Mouse (Mus musculus): ENCODE results near the gene Rtn3. TPM values are rescaled to one million over a fixed set of nuclear protein-coding genes. Genes with fewer than 3 reads are reported as not detected.
A peak's percentile ranks its signal among the peaks of the same experiment; 100 is the strongest.

The Rtn3 gene
- polyA plus RNA-seq, 1 experiment from 2014 or later, result 102 TPM

DNA sequence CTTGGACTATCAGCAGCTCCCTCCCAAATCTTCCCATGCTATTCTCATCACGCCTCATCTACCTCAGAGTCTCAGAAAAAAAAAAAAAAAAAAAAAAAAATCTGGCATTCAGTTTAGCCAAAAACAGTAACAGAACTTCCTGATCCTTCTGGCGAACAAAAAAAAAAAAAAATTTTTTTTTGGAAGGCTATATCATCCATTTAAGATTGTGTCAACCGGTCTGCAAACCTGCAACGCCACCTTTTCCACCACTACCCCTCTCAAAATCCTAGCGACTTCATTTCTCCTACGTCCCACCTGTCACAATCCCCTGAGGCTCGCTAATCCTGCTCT lies 849 bp downstream of the Rtn3 start:
- Histone ChIP-seq H3K9ac (peak overlapping the region; percentile 95), H3K4me3 (peak overlapping the region; percentile 97), H3K4me2 (replicated peaks) (peak overlapping the region; percentile 80), H3K9me3 (no peaks in the 10 kb centered on the region), H3K36me3 (no peaks in the 10 kb centered on the region), H3K27me3 (no peaks in the 10 kb centered on the region), H3K4me1 (peaks cover 18% of the 10 kb centered on the region), H3K27ac (peak overlapping the region; percentile 96; the same call in 1 of the 2 replicates)
- WGBS, result under 1% methylated on average over 7 of the region's 7 CpGs
- ATAC-seq (ENCODE audit: low FRiP score, low read depth), result no peak; the same call in 1 of the 2 replicates

DNA sequence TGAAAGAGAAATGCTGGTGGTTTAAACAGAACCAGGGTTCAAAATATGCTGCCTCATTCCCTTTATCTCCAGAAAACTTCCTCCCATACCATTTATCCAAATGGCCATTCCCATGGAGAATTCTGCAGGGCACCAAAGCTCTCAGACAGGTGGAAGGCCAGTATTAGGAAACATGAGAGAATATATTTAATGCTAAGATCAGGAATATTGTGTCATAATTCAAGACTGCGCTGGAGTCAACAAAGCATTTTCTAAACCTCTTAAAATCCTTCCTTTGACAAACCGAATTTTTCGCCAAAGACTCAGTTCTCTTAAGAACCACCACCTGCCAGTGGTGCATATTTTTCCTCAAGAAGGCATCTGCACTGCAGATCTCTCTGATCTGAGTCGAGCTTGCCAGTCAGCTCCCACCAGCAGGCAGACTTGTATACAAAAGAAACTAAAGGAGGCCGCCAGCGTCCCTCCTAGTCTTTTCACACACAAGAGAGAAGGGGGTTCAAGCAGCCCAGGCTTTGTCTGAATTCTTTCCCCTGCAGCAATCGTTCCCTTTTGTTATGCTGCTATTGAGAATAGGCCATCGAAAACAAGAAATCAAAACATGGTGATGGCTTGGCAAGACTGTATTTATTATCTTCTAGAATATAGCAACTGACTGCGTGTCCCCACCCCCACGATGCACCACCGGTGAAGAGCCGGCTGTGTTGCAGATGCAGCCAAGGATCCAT lies 1.4 kb downstream of the Rtn3 start:
- peak overlapping the region; percentile 97 for H3K4me3 ChIP-seq
- H3K4me2 ChIP-seq (replicated peaks), result peak overlapping the region; percentile 80
- H3K4me1 ChIP-seq, result peaks cover 18% of the 10 kb centered on the region
- no peaks in the 10 kb centered on the region for H3K9me3 ChIP-seq
- no peaks in the 10 kb centered on the region for H3K27me3 ChIP-seq
- WGBS, result 5% methylated on average over 12 of the region's 12 CpGs
- peak overlapping the region; percentile 95 for H3K9ac ChIP-seq
- ATAC-seq (ENCODE audit: low FRiP score, low read depth), result no peak
- H3K36me3 ChIP-seq, result no peaks in the 10 kb centered on the region
- H3K27ac ChIP-seq, result peak overlapping the region; percentile 65; the same call in 1 of the 2 replicates

DNA sequence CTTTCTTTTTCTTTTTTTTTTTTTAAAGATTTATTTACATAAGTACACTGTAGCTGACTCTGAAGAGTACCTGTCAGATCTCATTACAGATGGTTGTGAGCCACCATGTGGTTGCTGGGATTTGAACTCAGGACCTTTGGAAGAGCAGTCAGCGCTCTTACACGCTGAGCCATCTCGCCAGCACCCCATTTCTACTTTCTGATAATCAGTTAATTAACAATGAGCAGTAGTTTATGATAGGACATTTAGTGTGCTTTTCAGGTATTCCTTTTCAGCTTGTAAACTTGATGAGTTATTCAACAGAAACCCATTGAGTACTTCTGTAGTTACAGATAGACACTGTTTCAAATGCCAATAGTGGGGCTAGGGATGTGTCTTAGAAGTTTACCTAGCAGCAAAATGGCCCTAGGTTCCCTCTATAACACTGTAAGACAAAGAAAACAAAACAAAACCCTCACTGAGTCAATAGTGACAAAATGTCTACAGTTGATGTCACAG lies 3.3 kb downstream of the Rtn3 start:
- ATAC-seq (ENCODE audit: low FRiP score, low read depth), result no peak
- Histone ChIP-seq H3K9ac (no peak overlapping the region), H3K9me3 (no peaks in the 10 kb centered on the region), H3K4me2 (replicated peaks) (no peak overlapping the region), H3K27ac (no peak overlapping the region), H3K27me3 (no peaks in the 10 kb centered on the region), H3K4me3 (no peak overlapping the region), H3K4me1 (peaks cover 18% of the 10 kb centered on the region), H3K36me3 (no peaks in the 10 kb centered on the region)
- WGBS, result 97% methylated on average over 3 of the region's 3 CpGs

DNA sequence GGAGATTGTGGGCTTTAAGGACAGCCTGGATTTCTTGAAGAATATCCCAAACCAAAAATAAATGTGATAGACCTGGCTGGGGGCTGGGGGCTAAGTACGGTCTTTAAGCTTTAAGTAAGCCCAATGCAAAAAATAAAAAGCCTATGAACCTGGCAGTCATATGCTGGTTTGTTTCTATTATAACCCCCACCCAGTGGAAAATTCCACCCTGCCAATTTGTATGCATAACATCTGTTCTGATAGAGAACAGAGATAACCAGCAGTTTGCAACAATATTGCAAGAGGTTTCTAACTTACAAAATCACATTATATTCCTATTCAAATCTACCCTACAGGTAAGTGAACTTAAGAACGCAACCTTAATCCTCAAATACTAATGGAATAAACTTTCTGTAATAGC lies 12.4 kb downstream of the Rtn3 start:
- 85% methylated on average over 2 of the region's 2 CpGs for WGBS
- Histone ChIP-seq H3K4me3 (no peak overlapping the region), H3K27ac (no peak overlapping the region), H3K4me1 (no peaks in the 10 kb centered on the region), H3K27me3 (no peaks in the 10 kb centered on the region), H3K4me2 (replicated peaks) (no peak overlapping the region), H3K9ac (no peak overlapping the region), H3K9me3 (no peaks in the 10 kb centered on the region), H3K36me3 (peaks cover 34% of the 10 kb centered on the region)
- ATAC-seq (ENCODE audit: low FRiP score, low read depth), result no peak

DNA sequence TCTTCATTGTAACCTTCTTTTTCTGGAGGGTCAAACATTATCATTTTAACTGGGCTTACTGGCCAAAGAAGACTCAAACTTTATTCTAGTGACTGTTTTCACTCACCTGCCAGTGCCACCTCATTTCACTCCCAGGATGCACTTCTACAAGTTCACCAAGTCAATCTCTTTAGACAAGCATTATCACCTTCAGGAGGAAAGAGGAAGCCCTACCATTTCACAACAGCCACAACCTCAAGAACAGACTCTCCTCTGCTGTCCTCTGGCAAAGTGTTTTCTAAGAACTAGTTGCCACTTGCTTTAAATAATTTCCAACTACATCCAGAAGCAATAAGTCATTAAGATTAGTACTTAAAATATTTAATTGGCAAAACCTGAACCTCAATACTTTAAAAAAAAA lies 15.2 kb downstream of the Rtn3 start:
- Histone ChIP-seq H3K9me3 (no peaks in the 10 kb centered on the region), H3K4me1 (no peaks in the 10 kb centered on the region), H3K27ac (no peak overlapping the region), H3K9ac (no peak overlapping the region), H3K36me3 (peaks cover 22% of the 10 kb centered on the region), H3K27me3 (no peaks in the 10 kb centered on the region), H3K4me3 (no peak overlapping the region), H3K4me2 (replicated peaks) (no peak overlapping the region)
- no peak for ATAC-seq (ENCODE audit: low FRiP score, low read depth)

DNA sequence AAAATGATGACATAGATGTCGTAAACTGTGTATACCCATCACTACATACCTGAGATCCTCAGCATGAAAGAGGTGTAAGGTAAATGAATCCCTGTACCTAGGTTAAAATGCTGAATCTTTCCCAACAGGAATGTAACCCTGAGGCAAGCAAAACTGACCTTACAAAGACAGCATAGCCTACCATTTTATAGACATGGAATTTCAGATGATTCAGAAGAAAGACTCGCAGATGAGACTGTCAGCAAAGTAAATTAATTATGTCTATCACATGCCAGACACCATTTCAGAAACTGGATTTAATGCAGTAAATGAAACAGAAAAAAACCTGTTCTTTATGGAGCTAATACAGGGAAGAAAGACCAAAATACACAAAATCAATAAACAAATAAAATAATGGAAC lies 23.7 kb downstream of the Rtn3 start:
- no peaks in the 10 kb centered on the region for H3K4me1 ChIP-seq
- H3K4me2 ChIP-seq (replicated peaks), result no peak overlapping the region
- ATAC-seq (ENCODE audit: low FRiP score, low read depth), result no peak
- peaks cover 11% of the 10 kb centered on the region; the same call in 1 of the 2 replicates for H3K36me3 ChIP-seq
- no peaks in the 10 kb centered on the region for H3K27me3 ChIP-seq
- no peak overlapping the region for H3K27ac ChIP-seq
- 85% methylated on average over 2 of the region's 2 CpGs for WGBS
- H3K9ac ChIP-seq, result no peak overlapping the region
- H3K9me3 ChIP-seq, result no peaks in the 10 kb centered on the region
- no peak overlapping the region for H3K4me3 ChIP-seq

DNA sequence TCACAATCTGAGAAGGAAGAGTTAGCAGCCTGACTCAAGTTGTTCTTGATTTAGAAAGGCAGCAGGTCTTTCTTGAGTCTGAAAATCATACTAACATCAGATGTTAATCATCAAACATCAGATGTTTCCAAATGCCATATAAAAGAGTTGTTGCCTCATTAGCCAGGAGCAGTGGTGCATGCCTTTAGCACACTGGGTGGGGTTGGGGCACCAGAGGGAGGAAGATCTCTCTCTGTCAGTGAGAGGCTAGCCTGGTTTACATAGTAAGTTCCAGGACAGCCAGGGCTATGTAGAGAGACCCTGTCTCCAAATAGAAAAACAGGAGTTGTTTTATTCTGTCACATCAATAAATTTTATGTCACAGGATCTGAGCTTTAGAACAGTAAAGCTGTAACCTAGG lies 24.2 kb downstream of the Rtn3 start:
- Histone ChIP-seq H3K27me3 (no peaks in the 10 kb centered on the region), H3K36me3 (peaks cover 11% of the 10 kb centered on the region; the same call in 1 of the 2 replicates), H3K9ac (no peak overlapping the region), H3K4me1 (no peaks in the 10 kb centered on the region), H3K4me3 (no peak overlapping the region), H3K9me3 (no peaks in the 10 kb centered on the region), H3K4me2 (replicated peaks) (no peak overlapping the region), H3K27ac (no peak overlapping the region)
- no peak for ATAC-seq (ENCODE audit: low FRiP score, low read depth)

DNA sequence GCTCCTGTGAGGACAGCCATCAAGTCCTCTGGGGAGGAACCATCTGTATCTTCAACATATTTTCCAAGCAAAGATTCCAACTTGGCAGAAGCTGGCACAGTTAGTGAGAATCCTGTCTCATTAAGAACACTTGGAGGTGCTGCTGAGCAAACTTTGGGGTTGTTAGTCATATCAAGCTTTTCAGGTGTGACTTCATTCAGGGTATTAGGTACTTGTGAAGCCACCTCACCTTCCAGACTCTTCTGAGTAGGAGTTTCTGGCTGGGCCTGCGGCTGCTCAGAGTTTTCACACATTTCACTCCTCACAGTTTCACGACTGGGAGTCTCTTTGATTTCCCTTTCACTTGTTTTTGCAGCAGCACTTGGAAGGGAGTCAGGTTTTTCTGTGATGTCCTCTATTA lies 26.3 kb downstream of the Rtn3 start:
- Histone ChIP-seq H3K4me3 (no peak overlapping the region), H3K9ac (no peak overlapping the region), H3K36me3 (peaks cover 11% of the 10 kb centered on the region; the same call in 1 of the 2 replicates), H3K27ac (no peak overlapping the region), H3K4me2 (replicated peaks) (no peak overlapping the region), H3K27me3 (no peaks in the 10 kb centered on the region), H3K9me3 (no peaks in the 10 kb centered on the region), H3K4me1 (no peaks in the 10 kb centered on the region)
- WGBS, result 59% methylated on average over 2 of the region's 2 CpGs
- no peak for ATAC-seq (ENCODE audit: low FRiP score, low read depth)

DNA sequence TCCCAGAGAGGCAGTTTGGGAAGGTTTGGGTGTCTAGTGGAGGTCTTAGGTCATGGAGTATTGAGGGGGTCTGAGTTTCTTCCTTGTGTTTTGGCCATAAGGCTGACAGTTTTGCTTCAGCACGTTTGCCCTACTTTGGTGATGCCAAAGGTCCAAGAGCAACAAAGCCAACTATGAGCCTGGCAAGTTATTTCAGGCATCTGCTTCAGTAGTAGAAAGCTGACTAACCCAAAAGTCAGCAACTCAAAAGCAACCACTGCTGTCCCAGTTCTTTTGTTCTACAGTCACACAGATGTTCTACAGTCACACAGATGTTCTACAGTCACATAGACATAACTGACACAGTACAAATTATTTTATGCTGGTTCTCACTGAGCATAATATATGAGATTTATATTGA lies 37.5 kb downstream of the Rtn3 start:
- H3K9me3 ChIP-seq, result no peaks in the 10 kb centered on the region
- peaks cover 10% of the 10 kb centered on the region for H3K4me1 ChIP-seq
- peaks cover 16% of the 10 kb centered on the region for H3K36me3 ChIP-seq
- no peak overlapping the region for H3K4me2 ChIP-seq (replicated peaks)
- no peak overlapping the region for H3K27ac ChIP-seq
- WGBS, result 97% methylated on average over 1 of the region's 1 CpGs
- no peak for ATAC-seq (ENCODE audit: low FRiP score, low read depth)
- no peak overlapping the region for H3K4me3 ChIP-seq
- no peak overlapping the region for H3K9ac ChIP-seq
- no peaks in the 10 kb centered on the region for H3K27me3 ChIP-seq

DNA sequence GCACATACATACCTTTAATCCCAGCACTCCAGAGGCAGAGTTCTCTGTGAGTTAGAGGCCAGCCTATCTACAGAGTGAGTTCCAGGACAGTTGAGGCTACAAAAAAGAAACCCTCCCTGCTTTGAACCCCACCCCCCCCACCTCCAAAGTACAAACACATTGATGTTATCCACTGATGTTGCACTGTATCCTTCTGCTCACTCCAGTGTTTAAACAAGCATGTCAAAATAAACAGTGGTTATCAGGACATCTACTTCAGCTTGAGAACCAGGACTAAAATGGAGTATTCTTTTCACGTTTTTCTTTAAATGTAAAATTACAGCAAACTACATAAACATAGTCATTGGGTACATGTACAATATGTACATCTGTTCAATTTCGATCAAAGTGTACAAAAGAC lies 38.0 kb downstream of the Rtn3 start:
- Histone ChIP-seq H3K27ac (no peak overlapping the region), H3K36me3 (peaks cover 16% of the 10 kb centered on the region), H3K9ac (no peak overlapping the region), H3K4me2 (replicated peaks) (no peak overlapping the region), H3K27me3 (no peaks in the 10 kb centered on the region), H3K4me3 (no peak overlapping the region), H3K4me1 (peaks cover 10% of the 10 kb centered on the region), H3K9me3 (no peaks in the 10 kb centered on the region)
- no peak for ATAC-seq (ENCODE audit: low FRiP score, low read depth)
- 96% methylated on average over 2 of the region's 2 CpGs for WGBS

DNA sequence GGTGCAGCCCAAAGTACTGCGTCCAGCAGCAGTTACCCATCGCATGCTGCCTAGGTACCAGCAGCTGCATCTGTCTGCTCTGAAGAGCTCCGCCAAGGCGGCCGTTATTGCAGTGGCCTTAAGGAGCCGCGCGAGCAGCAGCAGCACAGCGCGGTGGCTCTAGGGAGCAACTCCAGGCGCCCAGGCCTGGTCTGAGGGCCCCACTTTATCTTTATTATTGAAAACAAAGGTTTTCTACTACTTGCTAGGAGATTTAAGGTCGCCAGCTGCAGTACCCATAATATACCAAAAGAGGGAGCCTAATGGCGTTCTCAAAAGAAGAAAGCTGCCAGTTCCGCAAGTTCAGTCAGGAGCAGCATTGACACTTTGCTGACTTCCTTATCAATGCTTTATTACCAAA lies 41.6 kb downstream of the Rtn3 start:
- peak overlapping the region; percentile 26 for H3K4me3 ChIP-seq
- 41% methylated on average over 14 of the region's 14 CpGs for WGBS
- peak; percentile 32; the same call in 1 of the 2 replicates for ATAC-seq (ENCODE audit: low FRiP score, low read depth)

DNA sequence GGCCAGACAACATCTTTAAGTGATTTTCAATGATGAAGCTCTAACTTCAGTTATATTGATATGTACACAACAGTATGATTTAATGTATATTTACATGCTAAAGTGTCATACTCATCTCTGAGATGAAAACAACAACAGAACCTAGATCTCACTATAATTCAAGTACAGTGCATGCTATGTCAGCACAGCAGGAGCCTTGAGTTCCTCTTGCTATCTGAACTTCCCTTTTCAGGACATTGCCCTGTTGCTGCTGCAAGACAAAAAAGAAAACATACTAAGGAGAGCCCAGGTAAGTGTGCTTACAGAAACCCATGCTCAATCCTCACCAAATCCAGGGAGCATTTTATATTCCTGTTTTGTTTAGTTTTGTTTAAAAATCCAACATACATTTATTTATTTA lies 44.8 kb downstream of the Rtn3 start:
- no peak overlapping the region for H3K4me2 ChIP-seq (replicated peaks)
- H3K4me3 ChIP-seq, result no peak overlapping the region
- H3K36me3 ChIP-seq, result peaks cover 17% of the 10 kb centered on the region
- H3K9me3 ChIP-seq, result no peaks in the 10 kb centered on the region
- H3K27ac ChIP-seq, result no peak overlapping the region
- ATAC-seq (ENCODE audit: low FRiP score, low read depth), result no peak
- no peaks in the 10 kb centered on the region for H3K27me3 ChIP-seq
- H3K4me1 ChIP-seq, result peaks cover 10% of the 10 kb centered on the region
- H3K9ac ChIP-seq, result no peak overlapping the region

More for the DNA sequence above, 41.6 kb downstream of the Rtn3 start:
- no peaks in the 10 kb centered on the region for H3K27me3 ChIP-seq
- no peaks in the 10 kb centered on the region for H3K9me3 ChIP-seq
- H3K27ac ChIP-seq, result no peak overlapping the region; the same call in 1 of the 2 replicates
- peak overlapping the region; percentile 26; the same call in 1 of the 2 replicates for H3K9ac ChIP-seq
- H3K36me3 ChIP-seq, result peaks cover 9% of the 10 kb centered on the region
- peaks cover 13% of the 10 kb centered on the region for H3K4me1 ChIP-seq
- H3K4me2 ChIP-seq (replicated peaks), result peak overlapping the region; percentile 52

All from limb, embryonic 13.5 days (tissue).